Mouse (Mus musculus) stomach, embryonic 14.5 days (tissue): ENCODE measurements at regions not wholly inside any gene's neighbourhood (a gene's known extent, or its start where the extent isn't known, plus 50 kb on each side); places are given as distances from the start of the nearest gene placed in this dataset.

ENCODE experiments used
- ATAC-seq: fragments of 200-750 bp; cut with Nextera tagmentation; 2 replicates; pipeline ENCODE4 v1.8.0; 2017; ENCODE audit warnings: low read depth, moderate TSS enrichment; ENCODE audit not compliant: insufficient number of reproducible peaks, insufficient read depth, low FRiP score
- H3K27ac ChIP-seq: fragments of 300-500 bp; sonication (generic); 2 replicates; pipeline ENCODE4 v1.5.1; 2014; ENCODE audit warnings: mild to moderate bottlenecking, low read length, moderate library complexity, mixed read lengths
- H3K27me3 ChIP-seq: fragments of 300-500 bp; sonication (generic); 2 replicates; pipeline ENCODE4 v1.6.1; 2014; ENCODE audit warnings: low read length, control low read depth, mixed read lengths; ENCODE audit not compliant: control insufficient read depth, insufficient read depth
- H3K36me3 ChIP-seq: fragments of 300-500 bp; sonication (generic); 2 replicates; pipeline ENCODE4 v1.6.1; 2014; ENCODE audit warnings: mild to moderate bottlenecking, control low read depth, low read length, moderate library complexity, mixed read lengths; ENCODE audit not compliant: control insufficient read depth, insufficient read depth
- H3K4me1 ChIP-seq: fragments of 300-500 bp; sonication (generic); 2 replicates; pipeline ENCODE4 v1.6.1; 2014; ENCODE audit warnings: low read length, control low read depth, mixed read lengths; ENCODE audit not compliant: control insufficient read depth, insufficient read depth
- H3K4me2 ChIP-seq: fragments of 300-500 bp; sonication (generic); replicated peaks from 2 replicates; pipeline ENCODE4 v1.6.1; 2014; ENCODE audit warnings: low read depth, low read length, control low read depth
- H3K4me3 ChIP-seq: fragments of 300-500 bp; sonication (generic); 2 replicates; pipeline ENCODE4 v1.5.1; 2014; ENCODE audit warnings: low read depth, low read length, control low read depth
- H3K9ac ChIP-seq: fragments of 300-500 bp; sonication (generic); replicated peaks from 2 replicates; pipeline ENCODE4 v1.6.1; 2014; ENCODE audit warnings: low read depth, mild to moderate bottlenecking, control low read depth, low read length, moderate library complexity, mixed read lengths
- H3K9me3 ChIP-seq: fragments of 300-500 bp; sonication (generic); 2 replicates; pipeline ENCODE4 v1.6.1; 2016; ENCODE audit warnings: low read depth, low read length, control low read depth; ENCODE audit not compliant: control insufficient read depth
- WGBS: fragments of 180-500 bp; shearing (Covaris S2); extraction: QIAGEN DNeasy Blood & Tissue Kit; methylation state at CpG from one replicate; pipeline ENCODE4 v1.1.7; 2014; 5-methylcytosine and 5-hydroxymethylcytosine counted together

- WGBS = 78% methylated on average over 5 of the region's 5 CpGs
- Histone ChIP-seq H3K4me1 (no peaks in the 10 kb centered on the region), H3K9ac (no peak overlapping the region), H3K27ac (no peak overlapping the region), H3K4me3 (no peak overlapping the region), H3K36me3 (no peaks in the 10 kb centered on the region), H3K9me3 (no peaks in the 10 kb centered on the region), H3K27me3 (no peaks in the 10 kb centered on the region), H3K4me2 (no peak overlapping the region)
- ATAC-seq = no peak
Observed at GRCm38 (mm10) chr12:28975249-28975648, 223.6 kb downstream of the Eipr1 start.

GRCm38 (mm10) chr12:28979679-28980078 lies 228.1 kb downstream of the Eipr1 start:
- Histone ChIP-seq H3K27me3 (no peaks in the 10 kb centered on the region), H3K4me3 (no peak overlapping the region), H3K4me2 (no peak overlapping the region), H3K36me3 (no peaks in the 10 kb centered on the region), H3K9ac (no peak overlapping the region), H3K9me3 (no peaks in the 10 kb centered on the region), H3K4me1 (no peaks in the 10 kb centered on the region), H3K27ac (no peak overlapping the region)
- no peak for ATAC-seq
- 79% methylated on average over 7 of the region's 7 CpGs for WGBS

- Histone ChIP-seq H3K36me3 (no peaks in the 10 kb centered on the region), H3K4me1 (no peaks in the 10 kb centered on the region), H3K27me3 (no peaks in the 10 kb centered on the region), H3K4me3 (no peak overlapping the region), H3K9me3 (no peaks in the 10 kb centered on the region), H3K4me2 (no peak overlapping the region), H3K27ac (no peak overlapping the region), H3K9ac (no peak overlapping the region)
- WGBS = 53% methylated on average over 7 of the region's 7 CpGs
- no peak for ATAC-seq
Observed at GRCm38 (mm10) chr12:28986214-28986613, 234.6 kb downstream of the Eipr1 start.

GRCm38 (mm10) chr12:28997474-28998192 lies 246.0 kb downstream of the Eipr1 start:
- ATAC-seq = no peak
- Histone ChIP-seq H3K27me3 (no peaks in the 10 kb centered on the region), H3K27ac (no peak overlapping the region), H3K9ac (no peak overlapping the region), H3K4me1 (0 out of 2 replicates have a peak, but pooled peaks cover 9% of the 10 kb centered on the region), H3K9me3 (no peaks in the 10 kb centered on the region), H3K36me3 (no peaks in the 10 kb centered on the region), H3K4me3 (no peak overlapping the region), H3K4me2 (no peak overlapping the region)
- WGBS = 57% methylated on average over 15 of the region's 15 CpGs

- H3K9me3 ChIP-seq = no peaks in the 10 kb centered on the region
- H3K4me1 ChIP-seq = 0 out of 2 replicates have a peak, but pooled peaks cover 9% of the 10 kb centered on the region
- WGBS = 11% methylated on average over 6 of the region's 6 CpGs
- no peaks in the 10 kb centered on the region for H3K27me3 ChIP-seq
- no peak overlapping the region for H3K9ac ChIP-seq
- H3K4me3 ChIP-seq = no peak overlapping the region
- H3K4me2 ChIP-seq = no peak overlapping the region
- ATAC-seq = no peak
- H3K36me3 ChIP-seq = no peaks in the 10 kb centered on the region
- H3K27ac ChIP-seq = no peak overlapping the region; the same call in 1 of the 2 replicates
Observed at GRCm38 (mm10) chr12:28999963-29000451, 248.4 kb downstream of the Eipr1 start.

- 86% methylated on average over 13 of the region's 13 CpGs for WGBS
Observed at GRCm38 (mm10) chr12:29004504-29004903, 252.9 kb downstream of the Eipr1 start.

GRCm38 (mm10) chr12:29014601-29015000 lies 263.0 kb downstream of the Eipr1 start:
- H3K4me3 ChIP-seq = no peak overlapping the region
- H3K9me3 ChIP-seq = no peaks in the 10 kb centered on the region
- H3K27me3 ChIP-seq = no peaks in the 10 kb centered on the region
- no peaks in the 10 kb centered on the region for H3K36me3 ChIP-seq
- WGBS = 89% methylated on average over 9 of the region's 9 CpGs
- H3K4me2 ChIP-seq = no peak overlapping the region
- no peak overlapping the region for H3K27ac ChIP-seq
- no peak overlapping the region for H3K9ac ChIP-seq
- H3K4me1 ChIP-seq = no peaks in the 10 kb centered on the region
- ATAC-seq = no peak

More at GRCm38 (mm10) chr12:29004504-29004903, 252.9 kb downstream of the Eipr1 start:
- no peak overlapping the region for H3K27ac ChIP-seq
- H3K9ac ChIP-seq = no peak overlapping the region
- no peak for ATAC-seq
- H3K4me3 ChIP-seq = no peak overlapping the region
- no peak overlapping the region for H3K4me2 ChIP-seq
- no peaks in the 10 kb centered on the region for H3K36me3 ChIP-seq
- H3K4me1 ChIP-seq = 0 out of 2 replicates have a peak, but pooled peaks cover 9% of the 10 kb centered on the region
- H3K9me3 ChIP-seq = no peaks in the 10 kb centered on the region
- H3K27me3 ChIP-seq = no peaks in the 10 kb centered on the region

- WGBS = 37% methylated on average over 10 of the region's 10 CpGs
- no peak for ATAC-seq
- Histone ChIP-seq H3K4me2 (no peak overlapping the region), H3K4me1 (no peaks in the 10 kb centered on the region), H3K9me3 (no peaks in the 10 kb centered on the region), H3K27ac (no peak overlapping the region), H3K4me3 (no peak overlapping the region), H3K9ac (no peak overlapping the region), H3K27me3 (no peaks in the 10 kb centered on the region), H3K36me3 (no peaks in the 10 kb centered on the region)
Observed at GRCm38 (mm10) chr12:29015200-29015862, 263.7 kb downstream of the Eipr1 start.
